Mouse (Mus musculus) lung, adult 2 months (tissue): ENCODE measurements around the gene Atg2a.

ENCODE experiments used
- CTCF ChIP-seq: fragments of 200-500 bp; IDR thresholded peaks from 2 replicates; pipeline ENCODE4 v1.5.1; 2011; ENCODE audit warnings: mild to moderate bottlenecking, low read length, control low read depth; ENCODE audit not compliant: insufficient read depth
- POLR2A ChIP-seq: fragments of 200-500 bp; IDR thresholded peaks from 2 replicates; pipeline ENCODE4 v1.6.1; 2011; ENCODE audit warnings: low read depth, mild to moderate bottlenecking, control low read depth, low read length, borderline replicate concordance; ENCODE audit errors: extremely low read depth

DNA sequence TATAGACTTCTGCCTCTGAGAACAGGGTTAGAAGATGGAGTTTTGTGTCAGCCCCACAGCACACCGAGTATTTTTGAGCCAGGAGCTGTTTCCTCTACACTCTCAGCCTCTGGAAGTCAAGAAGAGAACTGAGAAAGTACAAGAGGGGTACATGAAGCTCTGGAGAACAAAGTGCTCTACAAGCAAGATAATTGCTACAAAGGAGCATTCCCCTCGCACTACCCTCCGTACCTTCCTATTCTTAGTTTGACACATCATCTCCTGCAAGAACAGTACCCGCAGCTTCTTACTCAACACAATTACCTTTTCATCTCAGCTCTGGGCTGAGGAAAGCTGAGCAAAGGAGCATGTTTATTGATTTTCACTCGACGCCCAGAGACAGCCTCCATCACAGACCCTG is 22.9 kb upstream of the Atg2a start:
- TF ChIP-seq POLR2A (no peak), CTCF (no peak)
